Mouse (Mus musculus): ENCODE results near the gene Mmp25. TPM values are rescaled to one million over a fixed set of nuclear protein-coding genes. Genes with fewer than 3 reads are reported as not detected.

The Mmp25 gene
- polyA plus RNA-seq (2014; fragmentation: Nextera tagmentation; extraction: Ambion mirVana), result 0.62 and 0.90 TPM in 2 replicates

- Histone ChIP-seq H3K9me3 (replicated peaks; ENCODE audit: control insufficient read depth, low read length) (no peaks in the 10 kb centered on the region), H3K36me3 (ENCODE audit: control insufficient read depth, insufficient read depth, low read length) (no peaks in the 10 kb centered on the region), H3K9ac (ENCODE audit: low read length) (peak within 1 kb of the TSS; percentile 48), H3K27me3 (replicated peaks; ENCODE audit: control insufficient read depth, insufficient read depth, low read length) (peaks cover 16% of the 10 kb centered on the region), H3K4me1 (ENCODE audit: control insufficient read depth, insufficient read depth, low read length) (peaks cover 6% of the 10 kb centered on the region; the same call in 1 of the 2 replicates), H3K27ac (ENCODE audit: low read depth, low read length) (no peak within 1 kb of the TSS), H3K4me2 (ENCODE audit: low read length) (peak within 1 kb of the TSS; percentile 58), H3K4me3 (ENCODE audit: low read depth, low read length) (peak within 1 kb of the TSS; percentile 30)
- ATAC-seq, result 0 out of 2 replicates have a peak, but pooled peaks have one; percentile 15
- peak; percentile 13 for DNase-seq (ENCODE audit: low spot score)
- 1% methylated on average over 58 of the region's 58 CpGs for WGBS
Observed at GRCm38 (mm10) chr17:23644613-23645495, at the start of gene Mmp25. Gene Mmp25 (minus strand): TSS chr17:23645277.

- H3K36me3 ChIP-seq (ENCODE audit: control insufficient read depth, insufficient read depth, low read length), result no peaks in the 10 kb centered on the region
- H3K4me3 ChIP-seq (ENCODE audit: low read depth, low read length), result no peak overlapping the region
- H3K9ac ChIP-seq (ENCODE audit: low read length), result no peak overlapping the region
- H3K27ac ChIP-seq (ENCODE audit: low read depth, low read length), result no peak overlapping the region
- H3K4me1 ChIP-seq (ENCODE audit: control insufficient read depth, insufficient read depth, low read length), result no peaks in the 10 kb centered on the region
- DNase-seq (ENCODE audit: low spot score), result no peak
- no peaks in the 10 kb centered on the region for H3K9me3 ChIP-seq (replicated peaks; ENCODE audit: control insufficient read depth, low read length)
- 68% methylated on average over 1 of the region's 1 CpGs for whole genome bisulfite sequencing
- no peak overlapping the region for H3K4me2 ChIP-seq (ENCODE audit: low read length)
- peaks cover 20% of the 10 kb centered on the region for H3K27me3 ChIP-seq (replicated peaks; ENCODE audit: control insufficient read depth, insufficient read depth, low read length)
- ATAC-seq, result no peak
Observed at GRCm38 (mm10) chr17:23694491-23694890, 49.4 kb upstream of the Mmp25 start.

- no peaks in the 10 kb centered on the region for H3K9me3 ChIP-seq (replicated peaks; ENCODE audit: control insufficient read depth, low read length)
- H3K4me3 ChIP-seq (ENCODE audit: low read depth, low read length), result no peak within 1 kb of the TSS
- peaks cover 7% of the 10 kb centered on the region for H3K4me1 ChIP-seq (ENCODE audit: control insufficient read depth, insufficient read depth, low read length)
- peak within 1 kb of the TSS; percentile 20; the same call in 1 of the 2 replicates for H3K4me2 ChIP-seq (ENCODE audit: low read length)
- H3K27ac ChIP-seq (ENCODE audit: low read depth, low read length), result no peak within 1 kb of the TSS
- DNase-seq (ENCODE audit: low spot score) (peak; percentile 23), ATAC-seq (peak; percentile 61; the same call in 1 of the 2 replicates)
- peaks cover 32% of the 10 kb centered on the region for H3K27me3 ChIP-seq (replicated peaks; ENCODE audit: control insufficient read depth, insufficient read depth, low read length)
- WGBS, result 12% methylated on average over 15 of the region's 15 CpGs
- H3K36me3 ChIP-seq (ENCODE audit: control insufficient read depth, insufficient read depth, low read length), result no peaks in the 10 kb centered on the region
- no peak within 1 kb of the TSS for H3K9ac ChIP-seq (ENCODE audit: low read length)
Observed at GRCm38 (mm10) chr17:23683856-23684672, 39.0 kb upstream of the Mmp25 start, which contains the start of gene Cldn9. Gene Cldn9 (minus strand): TSS chr17:23684026.

GRCm38 (mm10) chr17:23683226-23683625 is 38.1 kb upstream of the Mmp25 start:
- no peak overlapping the region for H3K9ac ChIP-seq (ENCODE audit: low read length)
- no peak overlapping the region for H3K4me3 ChIP-seq (ENCODE audit: low read depth, low read length)
- no peak overlapping the region for H3K27ac ChIP-seq (ENCODE audit: low read depth, low read length)
- H3K9me3 ChIP-seq (replicated peaks; ENCODE audit: control insufficient read depth, low read length), result no peaks in the 10 kb centered on the region
- H3K4me1 ChIP-seq (ENCODE audit: control insufficient read depth, insufficient read depth, low read length), result peaks cover 7% of the 10 kb centered on the region
- ATAC-seq, result peak; percentile 34; the same call in 1 of the 2 replicates
- H3K27me3 ChIP-seq (replicated peaks; ENCODE audit: control insufficient read depth, insufficient read depth, low read length), result peaks cover 40% of the 10 kb centered on the region
- H3K4me2 ChIP-seq (ENCODE audit: low read length), result peak overlapping the region; percentile 20; the same call in 1 of the 2 replicates
- no peaks in the 10 kb centered on the region for H3K36me3 ChIP-seq (ENCODE audit: control insufficient read depth, insufficient read depth, low read length)
- DNase-seq (ENCODE audit: low spot score), result no peak
- 35% methylated on average over 15 of the region's 15 CpGs for WGBS

GRCm38 (mm10) chr17:23682530-23682929 is 37.5 kb upstream of the Mmp25 start:
- 73% methylated on average over 3 of the region's 3 CpGs for WGBS
- H3K9ac ChIP-seq (ENCODE audit: low read length), result no peak overlapping the region
- ATAC-seq, result no peak
- no peaks in the 10 kb centered on the region for H3K36me3 ChIP-seq (ENCODE audit: control insufficient read depth, insufficient read depth, low read length)
- DNase-seq (ENCODE audit: low spot score), result no peak
- no peaks in the 10 kb centered on the region for H3K9me3 ChIP-seq (replicated peaks; ENCODE audit: control insufficient read depth, low read length)
- H3K4me3 ChIP-seq (ENCODE audit: low read depth, low read length), result no peak overlapping the region
- peaks cover 40% of the 10 kb centered on the region for H3K27me3 ChIP-seq (replicated peaks; ENCODE audit: control insufficient read depth, insufficient read depth, low read length)
- no peak overlapping the region for H3K27ac ChIP-seq (ENCODE audit: low read depth, low read length)
- H3K4me2 ChIP-seq (ENCODE audit: low read length), result no peak overlapping the region
- peaks cover 7% of the 10 kb centered on the region for H3K4me1 ChIP-seq (ENCODE audit: control insufficient read depth, insufficient read depth, low read length)

- WGBS, result 73% methylated on average over 4 of the region's 4 CpGs
Observed at GRCm38 (mm10) chr17:23682092-23682491, 37.0 kb upstream of the Mmp25 start.

GRCm38 (mm10) chr17:23681086-23681485 is 36.0 kb upstream of the Mmp25 start:
- WGBS, result 70% methylated on average over 10 of the region's 10 CpGs
- Histone ChIP-seq H3K4me1 (ENCODE audit: control insufficient read depth, insufficient read depth, low read length) (peaks cover 15% of the 10 kb centered on the region), H3K36me3 (ENCODE audit: control insufficient read depth, insufficient read depth, low read length) (no peaks in the 10 kb centered on the region), H3K4me3 (ENCODE audit: low read depth, low read length) (no peak overlapping the region), H3K9me3 (replicated peaks; ENCODE audit: control insufficient read depth, low read length) (no peaks in the 10 kb centered on the region), H3K27me3 (replicated peaks; ENCODE audit: control insufficient read depth, insufficient read depth, low read length) (peaks cover 46% of the 10 kb centered on the region), H3K9ac (ENCODE audit: low read length) (no peak overlapping the region), H3K27ac (ENCODE audit: low read depth, low read length) (no peak overlapping the region), H3K4me2 (ENCODE audit: low read length) (no peak overlapping the region)
- DNase-seq (ENCODE audit: low spot score), result no peak
- no peak for ATAC-seq

More at GRCm38 (mm10) chr17:23682092-23682491, 37.0 kb upstream of the Mmp25 start:
- H3K4me3 ChIP-seq (ENCODE audit: low read depth, low read length), result no peak overlapping the region
- H3K27me3 ChIP-seq (replicated peaks; ENCODE audit: control insufficient read depth, insufficient read depth, low read length), result peaks cover 40% of the 10 kb centered on the region
- no peak overlapping the region for H3K9ac ChIP-seq (ENCODE audit: low read length)
- no peak for DNase-seq (ENCODE audit: low spot score)
- no peaks in the 10 kb centered on the region for H3K9me3 ChIP-seq (replicated peaks; ENCODE audit: control insufficient read depth, low read length)
- H3K4me1 ChIP-seq (ENCODE audit: control insufficient read depth, insufficient read depth, low read length), result peaks cover 7% of the 10 kb centered on the region
- H3K4me2 ChIP-seq (ENCODE audit: low read length), result no peak overlapping the region
- no peak for ATAC-seq
- no peak overlapping the region for H3K27ac ChIP-seq (ENCODE audit: low read depth, low read length)
- no peaks in the 10 kb centered on the region for H3K36me3 ChIP-seq (ENCODE audit: control insufficient read depth, insufficient read depth, low read length)

- Histone ChIP-seq H3K27me3 (replicated peaks; ENCODE audit: control insufficient read depth, insufficient read depth, low read length) (peaks cover 53% of the 10 kb centered on the region), H3K9ac (ENCODE audit: low read length) (no peak overlapping the region), H3K4me1 (ENCODE audit: control insufficient read depth, insufficient read depth, low read length) (peaks cover 17% of the 10 kb centered on the region), H3K4me2 (ENCODE audit: low read length) (no peak overlapping the region), H3K4me3 (ENCODE audit: low read depth, low read length) (no peak overlapping the region), H3K9me3 (replicated peaks; ENCODE audit: control insufficient read depth, low read length) (no peaks in the 10 kb centered on the region), H3K36me3 (ENCODE audit: control insufficient read depth, insufficient read depth, low read length) (no peaks in the 10 kb centered on the region), H3K27ac (ENCODE audit: low read depth, low read length) (no peak overlapping the region)
- WGBS, result 77% methylated on average over 9 of the region's 9 CpGs
- DNase-seq (ENCODE audit: low spot score), result no peak
- ATAC-seq, result no peak
Observed at GRCm38 (mm10) chr17:23680336-23680735, 35.3 kb upstream of the Mmp25 start.

All from forebrain, embryonic 14.5 days (tissue).